Mouse (Mus musculus) brain, embryonic 14.5 days (tissue): ENCODE measurements at regions not wholly inside any gene's neighbourhood (a gene's known extent, or its start where the extent isn't known, plus 50 kb on each side); places are given as distances from the start of the nearest gene placed in this dataset.

Experiments
- CTCF ChIP-seq: fragments of 200-500 bp; IDR thresholded peaks from 2 replicates; pipeline ENCODE4 v1.5.1; 2012; ENCODE audit warnings: inconsistent platforms, mild to moderate bottlenecking, moderate library complexity, borderline replicate concordance; ENCODE audit not compliant: insufficient read depth, insufficient read length; ENCODE audit errors: extremely low read depth
- POLR2A ChIP-seq: fragments of 200-500 bp; IDR thresholded peaks from 2 replicates; pipeline ENCODE4 v1.6.1; 2012; ENCODE audit warnings: mild to moderate bottlenecking, inconsistent platforms, borderline replicate concordance; ENCODE audit not compliant: poor library complexity, insufficient read depth, insufficient read length, severe bottlenecking; ENCODE audit errors: extremely low read depth

GRCm38 (mm10) chr12:27173151-27173550, 169.2 kb downstream of the Sox11 start:
- TF ChIP-seq CTCF: no peak
- TF ChIP-seq POLR2A: no peak
